Mouse (Mus musculus): Measurements from ENCODE around the gene Sirpa. TPM values are rescaled to one million over a fixed set of nuclear protein-coding genes. Genes with fewer than 3 reads are reported as not detected.

The Sirpa gene
- 38.3 and 39.3 TPM in 2 replicates for polyA plus RNA-seq (2012; rRNA removed)

GRCm38 (mm10) chr2:129592459-129593140 is at the start of gene Sirpa:
Gene Sirpa, plus strand, starts transcription at chr2:129592835.
- DNase-seq (ENCODE audit: low spot score): peak; percentile 60

- no peak for DNase-seq (ENCODE audit: low spot score)
These were observed 48.2 kb upstream of the Sirpa start for GRCm38 (mm10) chr2:129544448-129544847.

- DNase-seq (ENCODE audit: low spot score): no peak
These were observed 47.7 kb upstream of the Sirpa start for GRCm38 (mm10) chr2:129544919-129545318.

DNA sequence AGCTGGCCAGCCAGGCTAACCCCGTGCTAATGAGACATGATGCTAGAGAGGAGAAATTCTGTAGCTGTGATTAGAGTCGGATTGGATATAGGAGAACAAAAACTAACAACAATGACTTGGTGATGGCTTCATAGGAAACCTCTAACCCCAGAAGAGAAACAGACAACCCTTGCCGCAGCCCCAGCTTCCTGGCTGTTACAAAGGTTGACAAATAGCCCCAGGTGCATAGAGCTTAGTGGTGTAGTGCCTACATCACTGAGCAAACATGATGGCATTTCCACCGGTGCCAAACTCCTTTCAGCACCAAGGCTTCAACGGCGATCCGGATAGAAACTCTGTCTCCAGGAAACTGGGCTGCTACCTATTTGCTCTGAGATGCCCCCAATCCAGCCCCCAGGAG is 47.0 kb upstream of the Sirpa start:
- DNase-seq (ENCODE audit: low spot score): no peak

GRCm38 (mm10) chr2:129546772-129547171 is 45.9 kb upstream of the Sirpa start:
- DNase-seq (ENCODE audit: low spot score): no peak

DNA sequence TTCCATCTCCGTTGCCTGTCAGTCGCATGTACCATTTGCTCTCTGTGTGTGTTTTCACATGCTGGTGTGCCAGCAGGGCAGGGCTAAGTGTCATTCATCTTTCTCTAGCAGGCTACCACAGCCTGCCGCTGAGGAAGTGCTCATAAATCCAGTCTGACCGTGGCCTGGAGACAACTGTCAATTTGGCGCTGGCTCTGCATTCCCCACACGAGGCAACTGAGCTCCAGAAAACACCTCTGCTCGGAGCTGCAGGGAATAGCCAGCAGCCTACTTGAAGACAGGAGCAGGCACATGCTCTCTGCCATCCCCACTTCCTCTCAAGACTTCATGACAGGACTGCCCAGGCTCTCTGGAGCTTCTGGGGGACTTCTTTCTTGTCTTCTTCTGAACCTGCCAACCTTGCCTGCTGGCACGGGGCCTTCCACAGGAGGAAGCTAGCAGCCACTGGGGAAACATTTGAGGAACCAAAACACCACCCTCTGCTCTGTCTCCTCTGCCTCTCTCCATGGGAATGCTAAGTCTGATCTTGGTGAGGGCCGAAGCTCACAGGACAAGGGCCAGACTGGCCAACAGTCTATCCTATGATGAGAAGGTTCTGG is 43.0 kb upstream of the Sirpa start:
- no peak for DNase-seq (ENCODE audit: low spot score)

DNA sequence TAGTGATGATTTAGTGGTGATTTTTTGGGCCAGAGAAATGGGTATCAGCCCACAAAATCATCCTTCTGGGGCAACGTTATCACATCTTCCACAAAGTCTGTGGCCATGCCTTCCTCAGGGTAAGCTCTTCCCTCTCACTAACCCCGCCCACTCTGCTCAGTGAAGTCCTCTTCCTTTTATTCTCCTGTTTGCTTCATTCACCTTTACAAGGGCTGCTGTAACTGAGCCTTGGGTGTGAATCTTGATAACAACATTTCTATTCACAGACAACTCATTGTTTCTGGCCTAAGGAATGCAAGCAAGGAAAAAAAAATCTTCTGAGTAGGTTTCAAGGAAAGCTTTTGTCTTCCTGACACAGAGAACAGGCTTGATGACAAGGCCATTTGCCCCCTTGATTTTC is 41.9 kb upstream of the Sirpa start:
- no peak for DNase-seq (ENCODE audit: low spot score)

DNA sequence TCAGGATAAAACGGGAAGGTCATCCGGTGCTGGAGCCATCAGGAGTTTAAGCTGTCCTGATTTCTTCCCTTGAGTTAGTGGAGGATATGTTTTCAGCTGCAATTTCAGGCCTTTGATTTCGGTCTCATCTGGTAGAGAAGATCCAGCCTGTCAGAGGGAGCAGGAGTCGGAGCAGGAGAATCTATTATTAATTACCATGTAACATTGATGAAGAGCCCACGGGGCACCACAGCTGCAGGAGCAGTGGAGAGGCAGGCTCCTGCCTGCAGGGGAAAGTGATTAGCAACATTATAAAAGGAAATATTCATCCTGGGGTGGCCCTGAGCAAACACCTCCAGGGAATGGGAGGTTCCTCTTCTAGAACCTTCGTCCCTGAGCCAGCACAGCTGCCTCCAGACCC is 36.6 kb upstream of the Sirpa start:
- DNase-seq (ENCODE audit: low spot score): no peak

DNA sequence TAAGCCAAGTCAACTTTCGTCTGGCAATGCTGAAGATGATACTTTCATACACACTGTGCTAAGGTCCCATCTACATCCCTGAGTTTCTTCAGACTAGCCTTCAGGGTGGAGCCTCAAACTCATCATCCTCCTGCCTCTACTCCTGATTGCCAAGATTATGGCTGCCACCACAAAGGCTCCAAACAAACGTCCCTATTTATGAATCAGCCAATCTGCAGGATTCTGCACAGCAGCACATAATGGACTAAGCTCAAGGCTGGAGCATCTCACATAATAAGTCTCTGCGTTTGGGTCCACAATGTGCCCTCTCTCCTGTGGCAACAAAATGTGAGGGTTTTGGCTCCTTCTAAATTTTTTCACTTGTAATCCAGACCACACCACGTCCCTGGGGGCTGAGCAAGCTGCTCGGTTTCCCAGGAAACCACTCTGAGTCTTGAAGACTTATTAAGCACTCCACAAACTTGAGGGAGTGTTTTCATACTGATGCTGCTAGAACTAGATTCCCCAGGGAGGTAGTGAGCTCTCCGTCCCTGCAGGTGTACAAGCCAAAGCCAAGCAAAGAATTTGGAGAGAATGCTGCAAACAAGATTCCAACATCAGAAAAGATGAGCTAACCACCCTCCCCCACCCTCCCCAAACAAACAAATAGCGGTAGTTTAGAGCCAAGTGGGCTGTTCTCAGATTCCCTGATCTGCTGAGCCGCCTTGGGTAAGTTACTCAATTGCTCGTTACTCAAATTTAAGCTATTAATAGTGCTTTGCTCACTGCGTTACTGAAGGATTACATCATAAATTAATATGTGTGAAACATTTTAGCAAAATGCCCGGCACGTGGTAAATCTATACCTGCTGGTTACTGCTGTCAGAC is 34.4 kb upstream of the Sirpa start:
- no peak for DNase-seq (ENCODE audit: low spot score)

- DNase-seq (ENCODE audit: low spot score): no peak
These were observed 33.8 kb upstream of the Sirpa start for GRCm38 (mm10) chr2:129558875-129559219.

- DNase-seq (ENCODE audit: low spot score): no peak
These were observed 30.8 kb upstream of the Sirpa start for GRCm38 (mm10) chr2:129561796-129562195.

DNA sequence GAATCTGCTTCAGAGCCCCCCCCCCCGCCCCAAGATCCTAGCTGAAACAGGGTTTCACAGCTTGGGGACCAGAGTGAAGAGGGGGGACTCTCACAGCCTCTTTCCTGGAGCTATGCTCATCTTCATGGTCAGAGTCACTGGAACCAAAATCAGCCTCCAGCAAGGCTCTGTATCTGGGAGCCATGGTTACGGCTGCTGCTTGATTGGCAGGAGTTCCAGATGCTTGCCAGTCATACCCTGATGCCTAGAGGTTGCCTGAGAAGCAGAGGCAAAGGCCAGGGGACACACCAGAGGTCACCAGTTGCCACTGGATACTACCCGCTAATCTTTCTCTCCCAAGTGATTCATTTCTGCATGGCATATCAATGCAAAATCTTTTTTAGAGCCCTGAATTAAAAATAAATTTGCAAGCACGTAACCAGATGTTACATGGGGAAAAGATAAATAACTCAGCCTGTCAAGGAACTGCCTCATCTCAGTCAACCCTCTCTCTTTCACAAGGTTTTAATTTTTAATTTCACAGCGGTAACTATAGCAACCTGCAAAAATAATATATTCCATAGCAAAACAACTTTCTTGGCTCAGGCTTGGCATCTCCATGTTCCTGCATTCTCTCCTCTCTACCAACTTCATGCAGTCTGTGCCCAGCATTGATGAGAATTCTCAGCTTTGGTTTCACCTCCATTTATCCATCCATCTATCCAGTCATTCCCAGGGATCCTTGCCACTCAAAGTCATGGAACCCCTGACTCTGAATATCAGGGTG is 28.5 kb upstream of the Sirpa start:
- DNase-seq (ENCODE audit: low spot score): no peak

GRCm38 (mm10) chr2:129569120-129569519 is 23.5 kb upstream of the Sirpa start:
- DNase-seq (ENCODE audit: low spot score): no peak

- no peak for DNase-seq (ENCODE audit: low spot score)
These were observed 23.1 kb upstream of the Sirpa start for GRCm38 (mm10) chr2:129569556-129569955.

DNA sequence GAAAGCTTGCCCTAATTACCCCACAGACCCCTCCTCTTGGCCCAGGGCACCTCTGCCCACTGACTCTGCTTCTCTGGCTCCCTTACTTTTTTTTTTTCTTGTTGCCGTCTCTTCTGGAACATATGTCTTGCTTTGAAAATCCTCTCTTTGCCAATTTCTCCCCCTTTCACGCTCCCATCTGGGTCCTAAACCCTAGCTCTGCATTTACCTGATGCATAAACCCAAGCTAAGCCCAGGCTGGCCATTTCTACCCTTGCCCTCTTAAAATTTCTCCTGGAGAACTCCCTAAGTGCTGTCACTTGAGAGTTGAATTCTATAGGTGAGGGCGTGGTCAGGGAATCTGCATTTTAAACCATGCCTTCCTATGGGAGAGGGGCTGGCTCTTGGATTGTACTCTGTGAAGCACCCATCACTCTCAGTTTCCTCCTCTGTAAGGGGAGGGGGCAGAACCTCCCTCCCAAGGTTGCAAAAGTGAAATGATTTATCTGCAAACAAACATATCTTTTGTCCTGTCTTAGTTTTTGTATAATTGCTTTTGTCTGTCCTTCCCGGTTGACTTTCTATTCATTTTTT is 18.8 kb upstream of the Sirpa start:
- DNase-seq (ENCODE audit: low spot score): no peak

DNA sequence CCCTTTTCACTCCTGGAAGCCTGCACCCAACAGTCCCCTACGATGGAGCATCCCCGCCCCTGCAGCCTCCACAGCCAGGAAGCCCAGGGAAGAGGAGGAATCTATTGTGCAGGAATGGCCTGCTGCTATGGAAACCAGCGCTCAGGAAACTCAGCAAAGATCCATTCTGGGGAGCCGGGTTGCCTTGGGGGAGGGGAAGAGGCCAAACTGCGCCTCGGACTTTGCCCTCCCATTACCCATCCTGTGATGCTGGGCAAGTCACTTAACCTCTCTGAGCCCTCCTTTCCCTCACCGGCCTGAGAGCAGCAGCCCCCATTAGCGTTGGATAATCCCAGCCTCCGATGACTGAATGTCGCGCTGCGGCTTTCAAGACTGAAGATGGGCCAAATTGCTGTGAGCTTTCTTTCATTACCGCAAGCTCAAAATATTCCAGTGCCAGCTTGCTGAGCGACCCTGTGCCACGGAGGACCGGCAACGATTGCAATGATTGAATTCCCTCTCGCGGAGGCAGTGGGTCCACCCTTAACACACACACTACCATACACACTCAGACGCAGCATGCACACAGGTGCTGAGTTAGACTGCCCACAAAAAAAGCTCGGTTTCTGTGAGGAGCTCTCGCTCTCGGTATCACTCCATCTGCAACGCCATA is 18.1 kb upstream of the Sirpa start:
- no peak for DNase-seq (ENCODE audit: low spot score)

DNA sequence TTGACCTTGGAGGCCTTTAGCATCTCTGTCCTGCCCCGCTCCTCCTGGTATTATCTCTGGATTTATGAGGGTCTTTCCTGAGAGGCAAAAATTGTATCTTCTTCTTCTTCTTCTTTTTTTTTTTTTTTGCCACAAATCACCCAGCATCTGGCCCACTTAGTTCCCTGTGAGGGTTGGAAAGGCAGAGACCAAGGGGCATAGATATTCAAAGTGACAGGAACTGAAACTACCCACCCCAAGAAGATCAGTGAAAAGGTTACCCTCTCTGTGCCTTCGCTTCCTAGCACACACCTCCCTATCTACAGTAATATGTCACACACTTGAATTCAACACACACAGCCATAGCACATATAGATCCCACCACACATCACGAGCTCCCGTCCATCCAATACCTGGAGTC is 17.5 kb upstream of the Sirpa start:
- DNase-seq (ENCODE audit: low spot score): no peak

DNA sequence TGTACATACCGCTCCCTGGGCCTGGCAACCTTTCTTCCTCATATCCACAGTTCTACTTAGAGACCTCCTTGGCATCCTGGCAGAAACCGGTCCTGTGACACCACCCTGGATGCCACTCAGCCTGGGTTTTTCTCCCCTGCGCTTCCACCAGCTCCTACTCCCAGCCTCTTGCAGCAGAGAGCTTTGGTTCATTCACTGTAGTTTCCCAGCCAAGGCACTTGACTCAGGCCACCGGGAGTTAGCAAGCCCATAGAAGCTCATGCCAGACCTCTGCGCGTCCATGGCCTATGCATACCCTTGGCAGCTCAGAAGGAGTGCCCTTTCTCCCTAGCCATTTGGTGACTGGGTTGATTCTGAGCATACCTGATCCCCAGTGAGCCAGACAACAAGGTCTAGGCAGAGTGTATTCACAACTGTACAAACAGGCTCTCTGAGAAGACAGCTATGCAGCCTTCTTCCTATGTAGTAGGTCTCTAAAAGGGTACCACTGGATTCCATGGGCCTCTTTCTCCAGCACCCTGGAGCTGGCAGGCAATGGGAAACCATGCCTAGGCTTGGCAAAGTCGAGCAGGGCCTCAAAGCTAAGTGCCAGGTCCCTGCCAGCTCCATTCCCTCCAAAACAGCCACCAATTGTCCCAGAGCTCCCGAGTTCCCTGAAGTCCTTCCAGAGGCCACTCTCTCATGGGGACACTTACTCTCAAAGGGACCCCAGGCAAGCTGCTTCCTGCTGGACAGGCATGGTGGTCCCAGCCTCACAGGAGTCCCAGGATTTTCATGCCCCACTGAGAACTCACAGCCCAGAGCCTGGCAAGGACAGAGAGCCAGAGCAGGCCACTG is 15.8 kb upstream of the Sirpa start:
- DNase-seq (ENCODE audit: low spot score): no peak

GRCm38 (mm10) chr2:129580656-129581055 is 12.0 kb upstream of the Sirpa start:
- DNase-seq (ENCODE audit: low spot score): no peak

GRCm38 (mm10) chr2:129581826-129582225 is 10.8 kb upstream of the Sirpa start:
- DNase-seq (ENCODE audit: low spot score): no peak

Data from urinary bladder, adult 2 months (tissue).